Mouse (Mus musculus): ENCODE results near the gene Trpm5. TPM values are rescaled to one million over a fixed set of nuclear protein-coding genes. Genes with fewer than 3 reads are reported as not detected.

Gene Trpm5
- polyA plus RNA-seq, 1 experiment from 2014 or later = 1.8 TPM

DNA sequence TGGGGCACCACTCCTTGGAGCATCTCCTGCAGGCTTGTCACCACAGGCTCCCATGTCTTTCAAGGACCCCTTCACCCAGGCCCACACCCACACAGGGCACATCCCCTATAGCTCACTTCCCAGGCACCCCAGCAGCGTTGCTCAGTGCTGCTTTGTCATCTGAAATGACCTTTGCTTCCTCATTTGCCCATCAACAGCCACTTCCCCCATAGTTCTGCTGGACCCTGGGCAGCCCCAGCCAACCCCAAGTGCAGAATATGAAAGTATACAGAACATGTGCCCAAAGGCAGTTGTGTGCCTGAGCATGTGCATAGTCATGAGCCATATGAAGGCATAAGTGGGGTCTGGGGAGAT lies 1.1 kb upstream of the Trpm5 start:
- no peak for ATAC-seq (ENCODE audit: low FRiP score, low read depth)
- Histone ChIP-seq H3K36me3 (no peaks in the 10 kb centered on the region), H3K9ac (no peak overlapping the region), H3K4me1 (no peaks in the 10 kb centered on the region), H3K4me2 (replicated peaks) (no peak overlapping the region), H3K9me3 (no peaks in the 10 kb centered on the region), H3K27me3 (replicated peaks) (no peaks in the 10 kb centered on the region), H3K4me3 (no peak overlapping the region), H3K27ac (no peak overlapping the region)
- 65% methylated on average over 1 of the region's 1 CpGs for WGBS

DNA sequence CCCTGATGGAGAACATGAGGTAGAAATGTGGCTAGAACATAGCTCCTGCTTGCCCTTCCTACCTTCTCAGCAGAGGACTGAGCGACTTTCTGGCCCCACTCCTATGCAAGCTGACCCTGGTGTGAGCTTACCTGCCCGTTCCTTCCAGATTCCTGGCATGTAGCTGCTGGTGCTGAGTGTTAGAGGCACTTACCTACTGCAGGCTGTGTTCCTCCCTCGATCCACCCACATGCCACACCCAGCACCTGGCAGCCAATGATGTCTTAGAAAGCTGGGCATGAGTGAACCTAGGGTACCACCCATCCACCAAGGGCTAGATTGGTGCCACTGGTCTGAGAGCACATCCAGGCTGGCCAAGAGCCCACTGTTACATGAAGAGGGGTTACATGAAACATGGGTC lies 595 bp downstream of the Trpm5 start:
- Histone ChIP-seq H3K36me3 (no peaks in the 10 kb centered on the region), H3K27me3 (replicated peaks) (no peaks in the 10 kb centered on the region; the same call in 1 of the 2 replicates), H3K27ac (no peak overlapping the region), H3K4me2 (replicated peaks) (no peak overlapping the region), H3K9ac (no peak overlapping the region), H3K4me3 (no peak overlapping the region), H3K4me1 (no peaks in the 10 kb centered on the region), H3K9me3 (no peaks in the 10 kb centered on the region)
- no peak for ATAC-seq (ENCODE audit: low FRiP score, low read depth)
- WGBS = 67% methylated on average over 3 of the region's 3 CpGs

- no peak overlapping the region for H3K4me3 ChIP-seq
- H3K4me2 ChIP-seq (replicated peaks) = no peak overlapping the region
- H3K27me3 ChIP-seq (replicated peaks) = no peaks in the 10 kb centered on the region; the same call in 1 of the 2 replicates
- no peaks in the 10 kb centered on the region for H3K36me3 ChIP-seq
- whole genome bisulfite sequencing = 40% methylated on average over 4 of the region's 4 CpGs
- peaks cover 10% of the 10 kb centered on the region; the same call in 1 of the 2 replicates for H3K4me1 ChIP-seq
- no peak overlapping the region for H3K27ac ChIP-seq
- no peak overlapping the region for H3K9ac ChIP-seq
- no peaks in the 10 kb centered on the region for H3K9me3 ChIP-seq
- peak; percentile 58 for ATAC-seq (ENCODE audit: low FRiP score, low read depth)
Observed at GRCm38 (mm10) chr7:143087070-143087579, 7.3 kb downstream of the Trpm5 start.

GRCm38 (mm10) chr7:143086366-143086765 lies 8.1 kb downstream of the Trpm5 start:
- H3K4me3 ChIP-seq = no peak overlapping the region
- no peaks in the 10 kb centered on the region for H3K9me3 ChIP-seq
- peaks cover 10% of the 10 kb centered on the region; the same call in 1 of the 2 replicates for H3K4me1 ChIP-seq
- no peak overlapping the region for H3K4me2 ChIP-seq (replicated peaks)
- H3K36me3 ChIP-seq = no peaks in the 10 kb centered on the region
- no peak for ATAC-seq (ENCODE audit: low FRiP score, low read depth)
- WGBS = 53% methylated on average over 2 of the region's 2 CpGs
- no peak overlapping the region for H3K9ac ChIP-seq
- H3K27ac ChIP-seq = no peak overlapping the region
- H3K27me3 ChIP-seq (replicated peaks) = no peaks in the 10 kb centered on the region; the same call in 1 of the 2 replicates

DNA sequence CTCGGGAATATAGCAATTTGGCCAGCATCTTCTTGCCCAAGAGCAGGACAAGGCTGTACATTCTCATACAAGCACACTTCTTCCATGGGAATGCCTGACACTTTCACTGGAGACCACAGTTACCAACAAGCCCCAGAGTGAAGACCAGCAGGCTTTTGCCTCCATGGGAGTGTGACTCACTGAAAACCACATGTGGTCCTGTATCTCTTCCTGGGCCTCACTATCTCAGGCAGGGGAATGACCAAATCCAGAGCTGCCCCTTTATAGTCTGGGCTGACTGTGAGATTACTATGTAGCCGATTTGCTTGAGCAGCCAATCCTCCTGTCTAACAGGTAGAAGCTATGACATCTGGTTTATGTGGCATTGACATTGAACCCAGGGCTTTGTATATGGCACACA lies 10.7 kb downstream of the Trpm5 start:
- no peak overlapping the region for H3K9ac ChIP-seq
- no peak overlapping the region for H3K4me3 ChIP-seq
- WGBS = 85% methylated on average over 2 of the region's 2 CpGs
- H3K36me3 ChIP-seq = no peaks in the 10 kb centered on the region
- no peaks in the 10 kb centered on the region for H3K27me3 ChIP-seq (replicated peaks)
- H3K27ac ChIP-seq = no peak overlapping the region
- no peak for ATAC-seq (ENCODE audit: low FRiP score, low read depth)
- no peaks in the 10 kb centered on the region for H3K9me3 ChIP-seq
- H3K4me2 ChIP-seq (replicated peaks) = no peak overlapping the region
- peaks cover 10% of the 10 kb centered on the region; the same call in 1 of the 2 replicates for H3K4me1 ChIP-seq

GRCm38 (mm10) chr7:143082024-143082423 lies 12.4 kb downstream of the Trpm5 start:
- no peak overlapping the region for H3K4me2 ChIP-seq (replicated peaks)
- H3K4me3 ChIP-seq = no peak overlapping the region
- no peaks in the 10 kb centered on the region for H3K36me3 ChIP-seq
- 70% methylated on average over 6 of the region's 6 CpGs for WGBS
- peaks cover 4% of the 10 kb centered on the region; the same call in 1 of the 2 replicates for H3K4me1 ChIP-seq
- H3K27me3 ChIP-seq (replicated peaks) = no peaks in the 10 kb centered on the region
- H3K9ac ChIP-seq = 0 out of 2 replicates have a peak overlapping the region, but pooled peaks have one; percentile 13
- H3K27ac ChIP-seq = no peak overlapping the region
- H3K9me3 ChIP-seq = no peaks in the 10 kb centered on the region
- ATAC-seq (ENCODE audit: low FRiP score, low read depth) = no peak

DNA sequence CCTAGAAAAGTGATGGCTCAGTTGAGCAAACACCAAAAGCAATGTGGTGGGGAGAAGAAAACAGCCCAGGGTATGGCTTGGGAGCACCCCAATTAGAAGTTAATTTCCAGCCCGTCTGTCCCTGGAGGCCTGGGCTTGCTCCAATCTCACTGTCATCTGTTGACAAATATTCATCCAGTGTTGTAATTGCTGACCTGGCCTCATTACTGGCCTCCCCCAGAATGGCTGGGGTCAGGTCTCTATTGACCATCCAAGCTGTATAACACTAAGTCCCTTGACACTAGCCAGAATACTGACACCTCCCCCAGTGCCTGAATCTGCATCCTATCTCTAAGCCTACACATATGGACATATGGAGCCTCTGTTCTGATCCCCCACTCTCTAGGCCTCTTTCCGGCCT lies 17.1 kb downstream of the Trpm5 start:
- WGBS = 81% methylated on average over 2 of the region's 2 CpGs
- no peak overlapping the region for H3K27ac ChIP-seq
- H3K4me1 ChIP-seq = no peaks in the 10 kb centered on the region
- H3K9me3 ChIP-seq = no peaks in the 10 kb centered on the region
- no peaks in the 10 kb centered on the region for H3K36me3 ChIP-seq
- H3K9ac ChIP-seq = no peak overlapping the region
- H3K27me3 ChIP-seq (replicated peaks) = no peaks in the 10 kb centered on the region
- no peak overlapping the region for H3K4me3 ChIP-seq
- no peak for ATAC-seq (ENCODE audit: low FRiP score, low read depth)
- H3K4me2 ChIP-seq (replicated peaks) = no peak overlapping the region

- peaks cover 11% of the 10 kb centered on the region for H3K4me1 ChIP-seq
- no peaks in the 10 kb centered on the region for H3K9me3 ChIP-seq
- ATAC-seq (ENCODE audit: low FRiP score, low read depth) = no peak
- H3K4me3 ChIP-seq = no peak overlapping the region
- no peaks in the 10 kb centered on the region for H3K27me3 ChIP-seq (replicated peaks)
- no peaks in the 10 kb centered on the region for H3K36me3 ChIP-seq
- H3K27ac ChIP-seq = no peak overlapping the region
- H3K4me2 ChIP-seq (replicated peaks) = no peak overlapping the region
- WGBS = 73% methylated on average over 5 of the region's 5 CpGs
- no peak overlapping the region for H3K9ac ChIP-seq
Observed at GRCm38 (mm10) chr7:143075394-143075793, 19.0 kb downstream of the Trpm5 start.

DNA sequence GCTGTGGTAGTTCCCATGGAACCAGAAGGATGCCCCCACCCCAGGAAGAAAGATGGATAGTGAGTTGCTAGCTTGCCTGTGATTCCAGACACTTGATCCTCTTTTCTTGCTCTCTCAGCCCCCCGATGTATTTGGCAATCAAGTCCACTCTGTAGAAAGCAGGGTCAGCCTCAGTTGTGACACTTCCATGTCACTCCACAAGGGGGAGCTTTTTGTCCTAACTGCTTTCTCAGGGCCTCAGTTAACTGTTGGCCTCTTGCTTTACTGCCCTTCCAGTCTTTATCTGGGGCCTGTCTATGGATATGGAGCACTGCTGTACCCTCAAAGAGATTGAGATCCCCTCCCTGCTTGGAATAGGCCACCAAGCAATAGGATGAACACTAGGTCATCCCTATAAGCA lies 21.4 kb downstream of the Trpm5 start:
- H3K4me3 ChIP-seq = no peak overlapping the region
- H3K4me1 ChIP-seq = peaks cover 25% of the 10 kb centered on the region
- H3K9ac ChIP-seq = no peak overlapping the region
- no peaks in the 10 kb centered on the region for H3K27me3 ChIP-seq (replicated peaks)
- WGBS = 65% methylated on average over 1 of the region's 1 CpGs
- H3K4me2 ChIP-seq (replicated peaks) = no peak overlapping the region
- ATAC-seq (ENCODE audit: low FRiP score, low read depth) = no peak
- no peaks in the 10 kb centered on the region for H3K36me3 ChIP-seq
- H3K9me3 ChIP-seq = no peaks in the 10 kb centered on the region
- no peak overlapping the region for H3K27ac ChIP-seq

DNA sequence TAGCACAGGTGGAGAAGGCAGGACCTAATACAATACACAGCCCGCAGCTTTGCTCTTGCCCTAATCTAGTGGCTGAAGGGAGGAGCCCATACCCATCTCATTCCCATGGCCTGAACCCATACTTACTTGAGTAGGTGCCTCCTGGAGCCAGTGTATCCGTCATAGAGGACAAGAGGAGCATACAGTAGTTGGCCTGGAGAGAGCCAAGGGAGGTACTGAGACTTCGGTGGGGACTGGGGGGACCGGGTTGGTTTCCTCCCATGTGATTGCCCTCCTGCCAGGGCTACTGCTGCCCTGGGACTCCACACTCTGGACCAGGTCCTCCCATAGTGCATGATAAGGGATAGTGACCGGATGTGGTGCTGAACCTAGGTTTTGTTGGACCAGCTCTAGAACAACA lies 21.8 kb downstream of the Trpm5 start:
- no peak overlapping the region for H3K9ac ChIP-seq
- no peaks in the 10 kb centered on the region for H3K27me3 ChIP-seq (replicated peaks)
- peaks cover 29% of the 10 kb centered on the region for H3K4me1 ChIP-seq
- H3K4me2 ChIP-seq (replicated peaks) = no peak overlapping the region
- H3K36me3 ChIP-seq = no peaks in the 10 kb centered on the region
- 88% methylated on average over 5 of the region's 5 CpGs for WGBS
- H3K27ac ChIP-seq = no peak overlapping the region
- ATAC-seq (ENCODE audit: low FRiP score, low read depth) = no peak
- no peak overlapping the region for H3K4me3 ChIP-seq
- no peaks in the 10 kb centered on the region for H3K9me3 ChIP-seq

DNA sequence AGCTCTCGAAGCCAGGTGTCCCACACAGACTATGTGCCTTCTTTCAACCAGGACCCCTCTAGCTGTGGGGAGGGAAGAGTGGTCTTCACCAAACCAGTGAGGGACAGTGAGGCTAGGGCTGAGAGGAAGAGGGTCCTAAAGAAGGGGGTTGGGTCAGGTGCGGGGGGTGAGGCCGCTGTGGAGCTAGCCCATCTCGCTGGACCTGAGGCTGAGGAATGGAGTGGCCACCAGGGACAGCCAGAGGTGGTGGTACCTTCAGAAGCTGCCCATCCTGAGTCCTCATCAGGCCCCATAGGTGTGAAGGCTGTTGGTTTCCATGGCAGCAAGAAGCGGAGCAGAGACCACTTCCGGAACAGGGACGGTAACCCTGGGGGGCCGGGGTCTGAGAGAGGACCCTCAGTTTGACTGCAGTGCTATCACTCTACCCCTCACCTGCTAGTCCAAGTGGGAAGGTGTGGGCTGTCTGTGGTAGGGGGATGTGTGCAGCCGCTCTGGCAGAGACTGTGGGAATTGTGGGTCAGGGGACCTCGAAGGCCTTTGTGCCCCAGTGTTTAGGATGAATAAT lies 23.9 kb downstream of the Trpm5 start:
- ATAC-seq (ENCODE audit: low FRiP score, low read depth) = no peak
- peaks cover 31% of the 10 kb centered on the region for H3K4me1 ChIP-seq
- H3K4me2 ChIP-seq (replicated peaks) = peak overlapping the region; percentile 99
- peak overlapping the region; percentile 88 for H3K9ac ChIP-seq
- H3K9me3 ChIP-seq = no peaks in the 10 kb centered on the region
- H3K27me3 ChIP-seq (replicated peaks) = no peaks in the 10 kb centered on the region
- peak overlapping the region; percentile 84 for H3K4me3 ChIP-seq
- 90% methylated on average over 10 of the region's 10 CpGs for WGBS
- no peak overlapping the region for H3K27ac ChIP-seq
- peaks cover 16% of the 10 kb centered on the region for H3K36me3 ChIP-seq

DNA sequence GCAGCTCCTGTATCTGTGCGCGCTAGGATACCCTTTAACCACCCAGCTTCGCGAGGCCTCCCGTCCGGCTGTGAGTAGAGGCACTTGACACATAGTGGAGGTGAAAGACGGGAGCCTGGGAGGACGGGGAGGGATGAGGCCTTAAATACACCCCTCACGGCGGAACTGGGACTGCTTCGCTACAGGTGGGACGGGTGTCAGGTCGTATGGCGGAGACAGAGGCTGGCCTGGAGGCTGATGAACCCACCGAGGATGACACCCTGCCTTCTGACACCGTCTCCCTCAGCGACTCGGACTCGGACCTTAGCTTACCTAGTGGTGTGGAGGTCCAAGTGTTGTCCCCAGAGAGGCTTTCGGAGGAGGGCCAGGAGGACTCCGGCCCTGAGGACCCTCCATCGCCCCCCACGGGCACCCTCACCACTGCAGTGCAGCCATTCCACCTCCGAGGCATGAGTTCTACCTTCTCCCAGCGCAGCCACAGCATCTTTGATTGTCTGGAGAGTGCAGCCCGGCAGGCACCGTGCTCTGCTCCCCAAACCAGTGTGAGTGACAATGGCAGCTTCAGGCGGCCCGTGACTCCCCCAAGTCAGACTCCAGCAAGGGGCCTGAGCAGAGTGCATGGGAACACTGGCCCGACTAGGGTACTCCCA lies 24.6 kb downstream of the Trpm5 start:
- Histone ChIP-seq H3K27me3 (replicated peaks) (no peaks in the 10 kb centered on the region), H3K36me3 (peaks cover 23% of the 10 kb centered on the region), H3K9me3 (no peaks in the 10 kb centered on the region), H3K4me2 (replicated peaks) (peak overlapping the region; percentile 99), H3K9ac (peak overlapping the region; percentile 88), H3K4me1 (peaks cover 31% of the 10 kb centered on the region), H3K4me3 (peak overlapping the region; percentile 84), H3K27ac (0 out of 2 replicates have a peak overlapping the region, but pooled peaks have one; percentile 50)
- ATAC-seq (ENCODE audit: low FRiP score, low read depth) = no peak; the same call in 1 of the 2 replicates
- 11% methylated on average over 30 of the region's 30 CpGs for WGBS

Measured in neural tube, embryonic 12.5 days (tissue).